Mouse (Mus musculus) cortical plate, adult 2 months (tissue): Measurements from ENCODE around the gene Lypd8.

Experiments used
- CTCF ChIP-seq: fragments of 200-500 bp; IDR thresholded peaks from 2 replicates; pipeline ENCODE4 v1.5.1; 2011; ENCODE audit warnings: mild to moderate bottlenecking, control low read depth, low read length; ENCODE audit not compliant: insufficient read depth; ENCODE audit errors: extremely low read depth
- POLR2A ChIP-seq: fragments of 200-500 bp; IDR thresholded peaks from 2 replicates; pipeline ENCODE4 v1.6.1; 2011; ENCODE audit warnings: mild to moderate bottlenecking, low read length, control low read depth; ENCODE audit not compliant: insufficient read depth; ENCODE audit errors: extremely low read depth

- TF ChIP-seq CTCF (no peak), POLR2A (no peak)
Observed at GRCm38 (mm10) chr11:58357844-58358534, 20.9 kb upstream of the Lypd8 start.
